Mouse (Mus musculus): Measurements from ENCODE around the gene Mip. TPM values are rescaled to one million over a fixed set of nuclear protein-coding genes. Genes with fewer than 3 reads are reported as not detected.
"Not testable (repeated sequence)": the region's sequence is repeated elsewhere in the genome, so short reads cannot be mapped to it uniquely, and the experiment has no call there.

The Mip gene
- not detected in 3 replicates for total RNA-seq (2017)

DNA sequence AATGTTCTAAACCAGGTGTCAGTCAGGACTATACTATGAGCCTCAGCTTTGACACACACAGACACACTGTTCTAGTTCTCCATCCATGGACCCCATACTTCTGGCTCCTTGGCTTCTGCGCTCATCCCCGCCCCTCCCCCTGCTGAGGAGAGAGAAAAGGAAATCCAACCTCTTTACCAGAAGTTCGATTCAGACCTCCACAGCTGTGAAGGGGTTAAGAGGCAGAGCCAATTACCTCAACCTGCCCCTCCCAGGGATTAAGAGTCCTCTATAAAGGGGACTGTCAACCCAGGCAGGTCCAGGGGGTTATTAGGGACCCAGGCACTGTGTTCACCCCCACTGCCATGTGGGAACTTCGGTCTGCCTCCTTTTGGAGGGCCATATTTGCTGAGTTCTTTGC is at the start of gene Mip:
Gene Mip, plus strand, starts transcription at position 301 of the 400 bp plus-strand sequence.
- ATAC-seq (replicated peaks; ENCODE audit: insufficient number of reproducible peaks, low FRiP score, low TSS enrichment, poor library complexity, severe bottlenecking) = no peak

DNA sequence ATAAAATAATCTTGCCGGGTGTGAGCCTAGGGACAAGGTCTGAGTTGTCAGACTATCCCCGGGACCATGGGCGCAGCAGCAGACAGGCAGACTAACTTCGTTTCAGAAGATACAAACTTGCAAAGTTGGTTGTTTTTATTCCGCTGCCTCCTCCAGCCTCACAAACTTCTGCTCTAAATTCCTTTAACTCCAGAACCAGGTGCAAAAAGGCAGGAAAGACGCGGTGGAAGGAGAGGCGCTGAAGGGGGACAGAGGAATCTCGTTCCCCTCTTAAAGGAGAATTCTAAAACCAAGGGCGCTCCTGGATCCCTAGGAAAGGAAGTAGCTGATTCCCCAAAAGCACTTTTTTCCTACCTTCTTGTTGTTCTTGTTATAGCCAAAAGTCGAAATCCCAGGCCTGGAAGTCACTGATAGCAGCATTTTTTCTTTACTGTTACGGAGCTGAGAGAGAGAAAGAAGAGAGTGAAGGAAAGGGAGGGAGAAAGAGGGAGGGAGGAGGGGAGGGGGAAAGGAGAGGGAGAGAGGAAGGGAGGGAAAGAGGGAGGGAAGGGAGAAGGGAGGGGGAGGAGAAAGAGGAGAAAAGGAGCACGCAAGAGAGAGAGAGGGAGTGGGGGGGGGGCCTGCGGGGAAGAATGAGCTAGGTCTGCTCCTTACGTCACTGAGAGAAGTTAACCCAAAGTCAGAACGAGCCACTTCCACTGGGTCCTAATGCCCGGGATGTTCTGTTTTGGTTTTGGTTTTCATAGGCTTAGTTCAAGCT is 49.5 kb upstream of the Mip start:
- ATAC-seq (replicated peaks; ENCODE audit: insufficient number of reproducible peaks, low FRiP score, low TSS enrichment, poor library complexity, severe bottlenecking) = peak; percentile 97

- no peak for ATAC-seq (replicated peaks; ENCODE audit: insufficient number of reproducible peaks, low FRiP score, low TSS enrichment, poor library complexity, severe bottlenecking)
Observed at GRCm38 (mm10) chr10:128177316-128177715, 48.3 kb upstream of the Mip start.

- ATAC-seq (replicated peaks; ENCODE audit: insufficient number of reproducible peaks, low FRiP score, low TSS enrichment, poor library complexity, severe bottlenecking) = no peak
Observed at GRCm38 (mm10) chr10:128179989-128180388, 45.6 kb upstream of the Mip start, which contains the start of gene Rbms2. Gene Rbms2 (minus strand): TSS chr10:128180297.

- no peak for ATAC-seq (replicated peaks; ENCODE audit: insufficient number of reproducible peaks, low FRiP score, low TSS enrichment, poor library complexity, severe bottlenecking)
Observed at GRCm38 (mm10) chr10:128184296-128184695, 41.3 kb upstream of the Mip start.

DNA sequence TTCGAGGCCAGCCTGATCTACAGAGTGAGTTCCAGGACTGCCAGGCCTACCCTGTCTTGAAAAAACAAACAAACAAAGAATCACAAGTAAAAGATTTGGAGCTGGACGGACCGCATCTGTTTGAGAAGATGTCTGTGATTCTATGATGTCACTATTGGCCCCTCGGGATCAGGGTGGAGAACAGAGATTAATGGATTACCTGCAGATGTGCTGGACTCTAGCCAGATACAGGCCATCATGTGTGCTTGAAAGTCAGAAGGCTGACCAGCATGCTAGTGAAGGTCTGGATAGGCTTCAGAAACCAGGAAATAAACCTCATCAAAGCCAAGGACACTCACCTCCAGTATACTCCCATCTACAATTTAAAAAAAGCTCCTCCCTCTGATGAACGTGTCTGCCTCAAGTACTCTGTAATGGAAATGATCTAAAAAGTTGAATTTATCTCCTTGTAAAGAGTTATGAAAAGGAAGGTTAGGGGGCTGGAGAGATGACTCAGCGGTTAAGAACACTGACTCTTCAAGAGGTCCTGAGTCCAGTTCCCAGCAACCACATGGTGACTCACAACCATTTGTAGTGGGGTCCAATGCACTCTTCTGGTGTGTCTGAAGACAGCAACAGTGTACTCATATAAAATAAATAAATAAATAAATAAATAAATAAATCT is 40.2 kb upstream of the Mip start:
- ATAC-seq (replicated peaks; ENCODE audit: insufficient number of reproducible peaks, low FRiP score, low TSS enrichment, poor library complexity, severe bottlenecking) = no peak

DNA sequence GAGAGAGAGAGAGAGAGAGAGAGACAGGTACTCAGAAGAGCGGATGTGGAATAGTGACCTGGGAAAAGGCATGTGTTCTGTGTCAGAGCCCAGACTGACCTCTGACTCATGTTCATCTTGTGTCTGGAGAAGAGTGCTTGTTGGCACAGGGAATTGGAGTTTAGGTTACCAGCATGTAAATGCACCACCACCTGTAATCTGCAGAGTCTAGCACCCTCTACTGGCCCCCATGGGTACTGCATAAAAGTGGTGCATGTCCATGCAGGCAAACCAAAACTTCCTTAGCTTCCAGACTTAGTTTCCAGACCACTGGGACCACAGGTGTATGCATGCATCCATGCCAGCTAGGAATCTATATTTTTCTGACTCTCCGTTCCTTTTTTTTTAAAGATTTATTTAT is 39.7 kb upstream of the Mip start:
- ATAC-seq (replicated peaks; ENCODE audit: insufficient number of reproducible peaks, low FRiP score, low TSS enrichment, poor library complexity, severe bottlenecking) = peak; percentile 84

DNA sequence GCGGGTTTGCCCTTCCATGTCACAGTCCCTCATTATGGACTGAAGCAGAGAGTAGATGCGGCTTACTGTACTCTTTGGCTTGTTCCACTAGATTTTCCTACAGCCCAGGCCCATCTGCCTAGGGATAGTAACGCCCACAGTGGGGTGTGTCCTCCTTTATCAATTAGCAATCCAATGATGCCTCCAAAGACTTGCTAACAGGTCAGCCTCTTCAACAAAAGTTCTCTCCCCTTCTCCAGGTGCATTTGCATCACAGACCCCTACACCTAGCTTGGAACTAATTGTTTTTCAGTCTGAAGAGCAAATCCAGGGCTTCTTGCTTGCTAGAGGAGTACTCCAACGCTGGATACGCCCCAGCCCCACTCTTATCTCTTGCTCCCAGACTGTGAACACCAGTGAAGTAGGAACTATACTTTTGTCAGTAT is 38.4 kb upstream of the Mip start:
- ATAC-seq (replicated peaks; ENCODE audit: insufficient number of reproducible peaks, low FRiP score, low TSS enrichment, poor library complexity, severe bottlenecking) = no peak

GRCm38 (mm10) chr10:128188242-128188877 is 37.3 kb upstream of the Mip start:
- ATAC-seq (replicated peaks; ENCODE audit: insufficient number of reproducible peaks, low FRiP score, low TSS enrichment, poor library complexity, severe bottlenecking) = 0 out of 2 replicates have a peak, but pooled peaks have one; percentile 78

GRCm38 (mm10) chr10:128191472-128191871 is 34.2 kb upstream of the Mip start:
- ATAC-seq (replicated peaks; ENCODE audit: insufficient number of reproducible peaks, low FRiP score, low TSS enrichment, poor library complexity, severe bottlenecking) = no peak

- not testable (repeated sequence) for ATAC-seq (replicated peaks; ENCODE audit: insufficient number of reproducible peaks, low FRiP score, low TSS enrichment, poor library complexity, severe bottlenecking)
Observed at GRCm38 (mm10) chr10:128192030-128192766, 33.4 kb upstream of the Mip start.

GRCm38 (mm10) chr10:128193113-128193512 is 32.5 kb upstream of the Mip start:
- no peak for ATAC-seq (replicated peaks; ENCODE audit: insufficient number of reproducible peaks, low FRiP score, low TSS enrichment, poor library complexity, severe bottlenecking)

DNA sequence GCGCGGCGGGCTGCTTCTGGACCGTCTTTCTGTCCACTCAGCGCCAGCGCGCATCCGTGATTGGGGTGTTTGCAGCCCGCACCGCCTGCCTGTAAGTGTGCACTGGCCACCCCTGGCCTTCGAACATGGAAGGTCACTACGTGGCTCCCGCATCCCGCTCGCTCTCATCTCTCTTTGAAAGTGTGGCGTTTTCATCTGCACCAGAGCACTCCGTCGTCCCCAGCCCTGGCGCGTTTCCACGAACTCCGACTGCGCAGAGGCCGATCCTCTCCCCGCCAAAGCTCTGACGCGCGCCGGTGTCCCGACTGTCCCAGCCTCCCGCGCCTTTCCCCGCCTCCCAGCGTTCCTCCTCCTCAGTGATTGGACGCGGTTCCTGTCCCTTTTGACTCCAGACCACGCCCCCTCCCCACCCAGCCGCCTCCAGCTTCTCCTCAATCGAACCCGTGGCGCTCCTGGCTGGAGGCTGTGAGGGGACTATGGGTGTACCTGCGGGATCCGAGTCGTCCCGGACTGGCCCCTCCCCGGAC is 31.6 kb upstream of the Mip start, which contains the start of gene Gls2:
Gene Gls2, plus strand, starts transcription at position 434 of the 527 bp plus-strand sequence.
- peak; percentile 96 for ATAC-seq (replicated peaks; ENCODE audit: insufficient number of reproducible peaks, low FRiP score, low TSS enrichment, poor library complexity, severe bottlenecking)

- ATAC-seq (replicated peaks; ENCODE audit: insufficient number of reproducible peaks, low FRiP score, low TSS enrichment, poor library complexity, severe bottlenecking) = no peak; the same call in 1 of the 2 replicates
Observed at GRCm38 (mm10) chr10:128194551-128195461, 30.8 kb upstream of the Mip start.

DNA sequence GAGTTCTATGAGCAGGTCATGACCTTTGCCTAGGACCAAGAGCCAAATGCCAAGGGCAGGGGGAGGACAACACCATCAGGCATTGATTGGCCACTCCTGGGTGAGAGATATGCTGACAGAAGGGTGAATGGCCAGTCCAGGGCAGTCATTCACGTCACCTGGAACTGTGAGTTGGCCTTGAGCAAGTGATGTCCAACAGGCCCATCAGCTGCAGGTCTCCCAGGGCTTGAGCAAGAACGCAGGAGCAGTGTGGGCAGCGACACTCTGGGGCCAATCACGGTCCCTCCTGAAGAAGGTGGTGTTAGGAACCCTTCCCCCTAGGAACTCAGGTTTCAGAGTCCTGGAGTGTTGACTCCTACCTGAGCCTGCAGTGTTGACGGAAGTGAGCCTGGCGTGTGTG is 23.8 kb upstream of the Mip start:
- 0 out of 2 replicates have a peak, but pooled peaks have one; percentile 19 for ATAC-seq (replicated peaks; ENCODE audit: insufficient number of reproducible peaks, low FRiP score, low TSS enrichment, poor library complexity, severe bottlenecking)

DNA sequence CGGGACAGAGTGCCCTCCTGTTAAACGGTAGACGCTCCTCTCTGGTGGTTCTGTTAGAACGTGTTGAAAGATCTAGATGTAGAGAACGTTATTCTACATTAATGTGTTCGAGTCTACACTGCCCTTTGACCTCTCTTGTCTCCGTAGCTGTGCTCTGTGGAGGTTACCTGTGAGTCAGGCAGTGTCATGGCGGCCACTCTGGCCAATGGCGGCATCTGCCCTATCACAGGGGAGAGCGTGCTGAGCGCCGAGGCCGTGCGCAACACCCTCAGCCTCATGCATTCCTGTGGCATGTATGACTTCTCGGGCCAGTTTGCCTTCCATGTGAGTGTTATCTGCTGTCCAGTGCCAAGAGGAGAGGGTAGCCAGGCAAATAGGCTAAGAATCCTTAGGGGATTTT is 20.7 kb upstream of the Mip start:
- ATAC-seq (replicated peaks; ENCODE audit: insufficient number of reproducible peaks, low FRiP score, low TSS enrichment, poor library complexity, severe bottlenecking) = no peak

DNA sequence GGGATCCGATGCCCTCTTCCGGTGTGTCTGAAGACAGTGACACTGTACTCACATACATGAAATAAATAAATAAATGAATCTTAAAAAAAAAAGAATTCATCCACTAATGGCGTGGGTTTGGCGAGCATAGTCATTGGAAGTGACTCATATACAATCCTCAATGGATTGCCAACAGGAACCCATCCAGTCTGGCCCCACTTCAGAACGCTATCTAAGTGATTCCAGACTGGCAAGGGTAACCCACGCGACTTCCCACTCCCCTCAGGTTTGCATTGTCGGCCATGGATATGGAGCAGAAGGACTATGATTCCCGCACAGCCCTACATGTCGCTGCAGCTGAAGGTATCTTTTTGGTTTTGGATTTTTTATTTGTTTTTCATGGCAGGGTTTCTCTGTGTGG is 17.3 kb upstream of the Mip start:
- ATAC-seq (replicated peaks; ENCODE audit: insufficient number of reproducible peaks, low FRiP score, low TSS enrichment, poor library complexity, severe bottlenecking) = no peak
